Mouse (Mus musculus): ENCODE results near the gene Lcorl. TPM values are rescaled to one million over a fixed set of nuclear protein-coding genes. Genes with fewer than 3 reads are reported as not detected.
"Not testable (repeated sequence)": the region's sequence is repeated elsewhere in the genome, so short reads cannot be mapped to it uniquely, and the experiment has no call there.

Gene Lcorl
- polyA plus RNA-seq, 1 experiment from 2014 or later = 6.3 TPM

GRCm38 (mm10) chr5:45669598-45670279, 187.7 kb downstream of the Lcorl start, which contains the start of gene Ncapg:
Ncapg (plus strand) TSS chr5:45669919.
- H3K27me3 ChIP-seq = no peaks in the 10 kb centered on the region
- under 1% methylated on average over 66 of the region's 66 CpGs for WGBS (ENCODE audit: insufficient replicate concordance)
- peak within 1 kb of the TSS; percentile 73 for H3K4me3 ChIP-seq (replicated peaks)
- peak; percentile 99 for ATAC-seq (ENCODE audit: low read depth)
- H3K4me2 ChIP-seq = peak within 1 kb of the TSS; percentile 89
- H3K9ac ChIP-seq = peak within 1 kb of the TSS; percentile 88
- no peaks in the 10 kb centered on the region for H3K9me3 ChIP-seq (replicated peaks)
- DNase-seq = peak; percentile 100
- peaks cover 21% of the 10 kb centered on the region for H3K4me1 ChIP-seq (replicated peaks)
- H3K36me3 ChIP-seq = peaks cover 11% of the 10 kb centered on the region
- H3K27ac ChIP-seq = peak within 1 kb of the TSS; percentile 90

GRCm38 (mm10) chr5:45669234-45669597, 188.2 kb downstream of the Lcorl start:
- under 1% methylated on average over 27 of the region's 27 CpGs for WGBS (ENCODE audit: insufficient replicate concordance)

GRCm38 (mm10) chr5:45668831-45669230, 188.6 kb downstream of the Lcorl start:
- peak overlapping the region; percentile 73 for H3K4me3 ChIP-seq (replicated peaks)
- peak overlapping the region; percentile 89 for H3K4me2 ChIP-seq
- no peak for ATAC-seq (ENCODE audit: low read depth)
- peak overlapping the region; percentile 87 for H3K9ac ChIP-seq
- WGBS (ENCODE audit: insufficient replicate concordance) = 0% methylated on average over 3 of the region's 3 CpGs
- peak; percentile 22 for DNase-seq
- H3K9me3 ChIP-seq (replicated peaks) = no peaks in the 10 kb centered on the region
- H3K27ac ChIP-seq = peak overlapping the region; percentile 89
- H3K4me1 ChIP-seq (replicated peaks) = peaks cover 21% of the 10 kb centered on the region
- H3K36me3 ChIP-seq = peaks cover 11% of the 10 kb centered on the region
- no peaks in the 10 kb centered on the region for H3K27me3 ChIP-seq

More at GRCm38 (mm10) chr5:45669234-45669597, 188.2 kb downstream of the Lcorl start:
- no peaks in the 10 kb centered on the region for H3K27me3 ChIP-seq
- peaks cover 11% of the 10 kb centered on the region for H3K36me3 ChIP-seq
- H3K9me3 ChIP-seq (replicated peaks) = no peaks in the 10 kb centered on the region
- H3K27ac ChIP-seq = peak overlapping the region; percentile 89
- peaks cover 21% of the 10 kb centered on the region for H3K4me1 ChIP-seq (replicated peaks)
- H3K4me2 ChIP-seq = peak overlapping the region; percentile 89
- peak overlapping the region; percentile 73 for H3K4me3 ChIP-seq (replicated peaks)
- ATAC-seq (ENCODE audit: low read depth) (peak; percentile 43), DNase-seq (no peak)
- H3K9ac ChIP-seq = peak overlapping the region; percentile 87

GRCm38 (mm10) chr5:45668324-45668723, 189.1 kb downstream of the Lcorl start:
- Histone ChIP-seq H3K9ac (peak overlapping the region; percentile 87; the same call in 1 of the 2 replicates), H3K4me1 (replicated peaks) (peaks cover 21% of the 10 kb centered on the region), H3K9me3 (replicated peaks) (no peaks in the 10 kb centered on the region), H3K27me3 (no peaks in the 10 kb centered on the region), H3K4me2 (peak overlapping the region; percentile 89), H3K4me3 (replicated peaks) (peak overlapping the region; percentile 73), H3K27ac (no peak overlapping the region), H3K36me3 (peaks cover 11% of the 10 kb centered on the region)
- no peak for DNase-seq
- no peak for ATAC-seq (ENCODE audit: low read depth)
- WGBS (ENCODE audit: insufficient replicate concordance) = 23% methylated on average over 3 of the region's 3 CpGs

- H3K4me1 ChIP-seq (replicated peaks); H3K36me3 ChIP-seq; DNase-seq; H3K4me3 ChIP-seq (replicated peaks); H3K9ac ChIP-seq; H3K27me3 ChIP-seq; H3K9me3 ChIP-seq (replicated peaks); H3K27ac ChIP-seq; H3K4me2 ChIP-seq; ATAC-seq (ENCODE audit: low read depth): not testable (repeated sequence)
- WGBS (ENCODE audit: insufficient replicate concordance) = 82% methylated on average over 13 of the region's 13 CpGs
These were observed 199.0 kb downstream of the Lcorl start for GRCm38 (mm10) chr5:45658406-45658805.

- no peak for DNase-seq
- H3K9me3 ChIP-seq (replicated peaks) = no peaks in the 10 kb centered on the region
- WGBS (ENCODE audit: insufficient replicate concordance) = 66% methylated on average over 2 of the region's 2 CpGs
- H3K27me3 ChIP-seq = no peaks in the 10 kb centered on the region
- H3K4me1 ChIP-seq (replicated peaks) = no peaks in the 10 kb centered on the region
- H3K4me2 ChIP-seq = no peak overlapping the region
- H3K27ac ChIP-seq = no peak overlapping the region
- H3K4me3 ChIP-seq (replicated peaks) = no peak overlapping the region
- no peak for ATAC-seq (ENCODE audit: low read depth)
- no peaks in the 10 kb centered on the region for H3K36me3 ChIP-seq
- no peak overlapping the region for H3K9ac ChIP-seq
These were observed 206.2 kb downstream of the Lcorl start for GRCm38 (mm10) chr5:45651026-45651703.

Other genes starting within 250 kb of the Lcorl start
- 0.07 and 0.10 TPM in 2 replicates for gene Fam184b, start 218.0 kb downstream of the Lcorl start, polyA plus RNA-seq (2015; fragmentation: Nextera tagmentation; extraction: Ambion mirVana)
- 56.2 and 67.7 TPM in 2 replicates for gene Ncapg, start 187.7 kb downstream of the Lcorl start, polyA plus RNA-seq (2015; fragmentation: Nextera tagmentation; extraction: Ambion mirVana)